Mouse (Mus musculus) embryo, embryonic 9.5 days (tissue): ENCODE data around the gene Efna3.

ENCODE experiments used
- DNase-seq: peaks from one replicate; pipeline ENCODE4 v3.0.0-alpha.2; 2017; ENCODE audit errors: extremely low spot score

The Efna3 gene

DNA sequence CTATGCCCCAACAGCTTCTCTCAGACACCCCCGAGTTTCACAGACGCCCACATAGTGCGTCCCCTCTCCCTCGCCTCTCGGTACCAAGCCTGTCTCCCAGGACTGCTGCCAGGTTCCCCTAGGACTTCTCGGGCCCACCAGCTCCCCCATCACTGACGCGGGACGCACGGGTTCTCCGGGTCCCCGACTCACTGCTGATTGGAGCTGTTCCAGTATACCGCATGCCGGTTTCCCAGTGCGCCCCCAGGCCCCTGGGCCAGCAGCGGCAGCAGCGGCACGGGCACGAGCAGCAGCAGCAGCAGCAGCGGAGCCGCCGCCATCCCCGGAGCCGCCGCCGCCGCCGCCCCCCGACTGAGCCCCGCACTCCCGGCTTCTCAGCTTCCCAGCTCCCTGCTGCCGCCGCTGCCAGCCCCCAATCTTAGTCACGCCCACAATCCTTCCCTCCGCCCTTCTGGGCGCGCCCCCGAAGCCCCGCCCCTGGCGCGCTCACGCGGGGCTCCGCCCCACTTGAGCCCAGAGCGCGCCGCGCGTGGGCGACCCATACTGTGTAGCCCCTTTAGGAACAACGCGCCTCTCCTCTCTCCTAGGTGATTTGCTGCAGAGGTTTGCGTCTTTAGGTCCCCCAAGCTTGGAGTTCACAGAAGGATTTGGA is at the start of gene Efna3:
Efna3 (minus strand) TSS at position 452 of the 652 bp plus-strand sequence.
- peak; percentile 85 for DNase-seq

DNA sequence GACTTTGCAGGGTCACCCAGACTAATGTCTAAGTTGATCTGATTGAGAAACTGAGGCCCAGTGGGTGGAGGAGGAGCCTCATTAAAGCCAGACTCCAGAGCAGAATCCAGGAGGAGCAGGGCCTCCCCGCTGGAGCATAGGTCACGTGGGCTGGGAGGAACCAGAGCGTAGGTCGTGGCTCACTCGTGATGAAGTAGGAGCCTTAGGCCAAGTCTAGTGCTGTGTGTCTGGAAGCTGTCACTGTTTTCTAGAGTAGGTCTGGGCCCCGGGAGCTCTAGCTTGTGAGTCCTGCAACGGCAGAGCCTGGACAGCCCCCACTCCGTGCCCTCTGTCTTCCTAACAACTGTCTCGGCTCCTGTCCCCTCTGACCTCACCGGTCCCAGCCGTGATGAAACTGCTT is 44.6 kb upstream of the Efna3 start:
- DNase-seq: no peak

DNA sequence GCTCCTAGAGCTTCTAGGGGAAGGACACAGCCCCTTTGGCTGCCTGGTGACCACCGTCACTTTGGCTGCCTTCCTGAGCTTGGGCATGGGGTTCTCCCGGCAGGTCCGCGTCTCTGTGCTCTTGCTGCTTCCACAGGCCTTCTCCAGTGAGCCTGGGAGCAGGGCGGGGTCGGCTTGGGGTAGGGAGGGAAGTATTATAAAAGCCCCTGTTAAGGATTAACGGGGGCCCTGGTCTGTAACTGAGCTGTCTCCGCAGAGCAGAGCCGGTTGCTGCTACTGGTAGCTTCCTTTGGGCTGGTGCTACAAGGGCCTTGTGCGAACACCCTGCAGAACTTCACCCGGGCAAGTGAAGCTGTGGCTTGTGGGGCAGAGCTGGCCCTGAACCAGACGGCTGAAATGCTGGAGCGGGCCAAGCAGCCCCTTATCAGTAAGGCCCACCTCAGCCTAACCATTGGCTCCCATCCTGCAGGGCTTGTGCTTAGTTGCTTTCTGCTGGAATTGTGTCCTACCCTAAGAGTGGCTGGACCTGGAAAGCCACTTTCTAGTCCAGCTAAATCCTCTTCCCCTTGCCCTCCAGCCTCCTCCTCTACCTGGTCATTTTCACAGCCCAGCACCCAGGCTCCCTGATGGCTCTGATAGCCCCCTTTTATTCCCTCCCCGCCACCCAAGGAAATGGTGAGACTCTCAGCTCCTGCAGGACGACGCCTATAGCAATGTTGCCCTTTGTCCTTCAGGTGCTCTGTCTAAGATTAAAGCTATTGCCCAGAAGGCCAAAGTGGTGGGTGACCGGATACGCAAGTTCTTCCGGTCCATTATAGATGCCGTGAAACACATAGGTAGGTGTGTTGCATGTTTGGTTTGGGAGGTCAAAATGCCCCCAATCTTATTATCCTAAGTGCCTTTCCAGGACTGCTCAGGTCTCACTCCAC is 43.0 kb upstream of the Efna3 start:
- DNase-seq: no peak

DNA sequence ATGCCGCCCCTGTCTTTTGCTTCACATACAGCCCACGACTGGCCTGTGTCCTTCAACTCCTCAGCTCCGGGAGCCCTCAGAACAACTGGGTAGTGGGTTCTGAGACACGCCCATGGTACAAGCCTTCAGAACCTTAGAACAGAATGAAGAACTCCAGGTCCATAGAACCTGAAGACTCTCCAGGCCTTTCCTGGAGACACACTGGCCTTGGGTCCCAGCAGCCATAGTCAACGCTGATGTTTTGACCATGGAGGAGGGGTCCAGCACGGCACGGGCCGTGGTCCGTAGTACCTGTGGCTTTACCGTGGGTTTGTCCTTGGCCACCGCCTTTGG is 42.4 kb upstream of the Efna3 start, which contains the start of gene Dcst1:
Dcst1 (minus strand) TSS at position 101 of the 333 bp plus-strand sequence.
- DNase-seq: no peak

GRCm38 (mm10) chr3:89364631-89365030 is 41.9 kb upstream of the Efna3 start:
- no peak for DNase-seq

- no peak for DNase-seq
Observed at GRCm38 (mm10) chr3:89361675-89362074, 38.9 kb upstream of the Efna3 start, which contains the start of gene Dcst2. TSS of gene Dcst2 (plus strand) at chr3:89361975.

DNA sequence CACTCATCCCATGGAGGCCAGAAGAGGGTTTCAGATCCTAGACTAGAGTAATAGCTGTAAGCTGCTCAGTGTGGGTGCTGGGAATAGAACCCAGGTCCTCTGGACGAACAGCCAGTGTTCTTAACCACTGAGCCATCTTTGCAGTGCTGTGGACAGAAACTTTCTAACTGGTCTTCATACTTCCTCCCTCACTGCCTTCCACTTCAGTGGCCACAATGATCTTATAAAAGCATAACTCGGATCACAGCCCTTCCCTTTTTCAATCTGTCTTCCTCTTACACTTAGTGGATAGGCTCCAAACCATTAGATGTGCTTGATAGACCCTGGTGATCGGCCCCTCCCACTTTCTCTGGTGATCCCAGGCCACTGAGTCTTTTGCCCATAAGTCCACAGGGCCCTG is 37.5 kb upstream of the Efna3 start:
- DNase-seq: no peak

- no peak for DNase-seq
Observed at GRCm38 (mm10) chr3:89359630-89360029, 36.9 kb upstream of the Efna3 start.

DNA sequence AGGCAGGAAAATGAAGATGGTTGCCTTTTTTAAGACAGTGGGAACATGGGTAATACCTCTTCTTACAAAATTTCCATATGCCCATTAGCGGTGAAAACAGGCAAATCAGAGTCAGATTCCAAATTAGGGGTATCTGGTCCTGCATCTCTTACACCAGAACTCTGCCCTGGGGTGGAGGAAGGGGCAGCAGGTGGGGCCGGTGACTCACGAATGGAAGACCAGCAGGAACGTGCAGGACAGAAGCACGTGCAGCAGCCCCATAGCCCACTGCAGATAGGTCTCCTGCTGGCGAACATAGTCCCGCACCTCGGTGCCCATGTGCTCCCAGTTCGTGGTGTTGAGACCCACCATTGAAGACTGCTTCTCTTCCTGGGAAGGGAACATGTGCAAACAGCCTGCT is 33.3 kb upstream of the Efna3 start:
- DNase-seq: no peak

- no peak for DNase-seq
Observed at GRCm38 (mm10) chr3:89355512-89355902, 32.7 kb upstream of the Efna3 start.

DNA sequence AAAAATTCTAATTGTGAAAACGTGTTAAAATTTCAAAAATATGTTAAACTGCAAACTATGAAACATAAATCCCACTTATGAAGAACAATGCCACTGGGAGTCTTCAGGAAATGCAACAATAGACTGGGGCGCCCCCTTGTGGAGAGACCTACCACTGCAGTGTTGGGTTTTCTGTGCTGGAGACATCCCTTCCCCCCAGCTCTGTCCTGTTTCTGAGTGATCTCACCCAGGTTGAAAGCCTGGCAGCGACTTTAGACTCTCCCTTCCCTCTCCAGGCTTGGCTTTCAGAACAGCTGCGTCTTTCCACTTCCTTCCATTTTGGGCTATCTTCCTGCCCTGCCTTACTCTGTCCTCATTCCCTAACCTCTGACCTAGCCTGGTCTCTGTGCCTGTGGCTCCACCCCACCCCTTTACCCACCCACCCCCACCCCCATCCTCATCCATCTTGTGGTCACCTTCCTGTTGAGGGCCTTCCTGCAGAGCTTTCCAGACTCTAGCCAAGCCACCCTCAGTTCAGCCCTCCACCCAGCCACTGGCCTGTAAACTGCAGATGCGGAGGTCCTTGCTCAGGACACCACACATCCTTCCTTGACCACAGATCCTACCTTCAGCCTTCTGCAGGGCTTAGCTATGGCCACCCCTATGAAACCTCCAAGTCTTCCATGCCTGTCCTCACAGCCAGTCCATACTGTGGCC is 32.2 kb upstream of the Efna3 start:
- DNase-seq: peak; percentile 85

DNA sequence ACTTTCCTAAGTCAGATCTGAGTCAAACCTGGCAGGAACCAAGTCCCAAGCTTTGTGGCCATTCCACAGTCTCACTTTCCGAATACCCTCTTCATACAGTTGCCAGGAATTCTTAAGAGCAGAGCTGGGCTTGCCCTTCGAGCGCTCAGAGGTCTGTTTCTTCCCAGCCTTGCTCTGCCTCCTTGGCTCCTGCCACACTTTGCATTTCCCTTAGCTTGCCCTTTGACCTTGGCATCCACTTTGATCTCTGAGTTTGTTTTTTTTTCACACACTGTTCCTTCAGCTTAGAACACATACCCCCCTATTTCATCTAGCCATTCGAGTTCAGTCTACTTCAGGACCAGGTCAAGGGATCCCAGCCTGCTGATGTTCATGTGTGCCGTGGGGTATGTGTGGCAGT is 28.5 kb upstream of the Efna3 start:
- DNase-seq: no peak

DNA sequence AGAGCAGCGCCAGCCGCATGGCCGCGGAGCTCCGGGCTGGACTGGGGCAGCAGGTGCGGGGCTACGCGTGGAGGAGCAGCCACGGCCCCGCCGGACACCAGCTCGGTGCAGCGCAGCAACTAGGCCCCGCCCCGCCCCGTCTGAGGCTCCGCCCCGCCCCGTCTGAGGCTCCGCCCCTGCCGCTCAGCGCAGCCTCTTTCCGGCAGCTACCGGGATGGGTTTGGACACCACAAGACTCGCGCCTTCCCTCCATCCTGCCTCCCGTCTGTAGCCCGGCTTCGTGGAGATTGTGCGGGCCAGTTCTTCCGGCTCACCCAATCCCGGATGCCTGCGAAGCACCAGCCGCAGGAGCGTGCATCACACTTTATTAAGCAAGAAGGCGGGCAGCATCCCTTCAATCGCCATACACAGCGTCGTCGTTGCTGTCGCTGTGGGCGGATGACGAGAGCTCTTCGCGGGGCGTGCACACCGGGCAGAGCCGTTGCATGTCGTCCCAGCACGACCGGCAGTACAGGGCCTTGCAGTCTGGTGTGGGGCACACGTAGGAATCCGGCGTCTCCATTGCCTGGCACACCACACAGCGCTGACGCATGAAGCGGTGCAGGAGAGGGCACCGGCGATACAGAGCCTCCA is 27.2 kb upstream of the Efna3 start, which contains the start of gene Adam15:
Adam15 (minus strand) TSS at position 128 of the 633 bp plus-strand sequence.
- DNase-seq: peak; percentile 95

DNA sequence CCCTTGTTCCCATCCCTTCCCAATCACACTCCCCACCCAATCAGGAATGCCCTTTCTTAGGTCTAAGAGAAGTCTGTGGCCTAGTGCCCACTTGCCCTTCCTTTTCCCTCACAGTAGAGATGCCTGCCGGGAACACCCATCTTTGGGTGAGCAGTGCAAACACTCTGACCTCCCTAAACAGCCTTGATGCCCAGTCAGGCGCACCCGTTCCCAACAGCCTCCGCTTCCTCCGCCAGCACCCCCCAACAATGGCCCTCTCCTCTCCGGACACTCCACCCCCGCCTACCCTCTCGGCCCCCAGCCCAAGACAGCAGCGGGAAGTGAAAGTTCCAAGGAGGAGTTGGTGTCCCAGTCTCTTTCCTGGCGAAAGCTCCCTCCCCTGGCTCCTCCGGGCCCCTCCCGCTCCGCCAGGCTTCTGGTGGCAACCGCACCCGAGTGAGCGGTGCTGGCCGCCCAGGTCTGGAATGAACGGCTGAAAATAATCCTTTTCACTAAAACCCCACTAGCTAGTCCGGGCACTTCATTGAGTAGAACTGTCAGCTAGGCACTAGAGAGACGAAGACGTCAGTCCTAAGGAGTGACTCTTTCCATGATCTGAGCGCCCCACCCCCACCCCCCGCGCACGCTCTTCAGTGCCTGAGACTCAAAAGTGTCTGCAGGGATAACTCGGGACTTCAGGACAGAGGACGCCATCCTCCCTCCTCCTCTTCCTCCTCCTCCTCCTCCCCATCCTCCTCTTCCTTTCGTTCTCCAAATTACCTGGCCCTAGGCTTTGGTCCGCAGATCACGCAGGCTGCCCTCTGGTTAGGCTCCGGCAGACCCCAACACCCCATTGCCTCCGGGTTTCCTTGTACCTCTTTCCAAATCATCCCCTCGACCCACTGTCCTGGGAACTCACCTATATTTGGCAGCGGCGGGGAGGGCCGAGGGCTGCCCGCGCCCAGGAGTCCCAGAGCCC is 26.4 kb upstream of the Efna3 start:
- DNase-seq: peak; percentile 30

DNA sequence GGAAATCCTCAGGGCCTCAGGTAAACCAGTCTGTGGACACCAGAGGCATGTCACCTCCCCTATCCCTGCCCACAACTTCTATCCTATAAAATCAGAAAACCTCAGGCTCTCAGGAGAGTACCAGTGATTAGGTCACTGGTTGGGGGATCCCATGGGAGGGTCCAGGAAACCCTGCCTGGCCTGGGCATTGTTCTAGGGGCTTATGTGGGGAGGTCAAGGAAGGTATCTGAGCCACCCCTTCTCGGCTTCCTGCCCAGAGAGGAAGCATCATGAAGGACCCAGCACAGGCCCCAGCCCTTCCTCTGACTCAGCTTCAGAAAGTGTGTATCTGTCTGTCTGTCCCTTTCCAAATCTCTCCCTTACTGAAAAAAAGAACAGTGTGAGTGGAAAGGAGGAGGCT is 25.2 kb upstream of the Efna3 start:
- DNase-seq: no peak

GRCm38 (mm10) chr3:89346815-89347540 is 24.2 kb upstream of the Efna3 start:
- DNase-seq: no peak

- no peak for DNase-seq
Observed at GRCm38 (mm10) chr3:89343279-89343678, 20.5 kb upstream of the Efna3 start.

DNA sequence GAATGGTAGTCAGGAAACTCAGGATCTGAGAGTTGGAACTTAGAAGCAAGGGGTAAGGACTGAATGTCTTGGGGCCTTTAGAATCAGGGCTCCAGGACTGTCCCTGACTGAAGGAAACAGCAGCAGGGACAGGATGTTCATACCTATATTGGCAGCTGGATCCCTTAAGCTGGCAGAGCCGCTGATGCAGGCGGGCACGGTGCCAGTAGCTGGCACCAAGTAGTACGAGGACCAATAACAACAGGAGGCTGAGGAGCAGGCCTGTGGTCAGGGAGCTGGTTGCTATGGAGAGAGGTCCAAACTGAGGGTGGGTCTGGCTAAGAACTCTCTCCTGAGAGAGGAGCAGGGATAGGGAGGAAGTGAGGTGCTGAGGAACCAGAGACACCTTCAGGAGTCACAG is 19.0 kb upstream of the Efna3 start:
- no peak for DNase-seq

DNA sequence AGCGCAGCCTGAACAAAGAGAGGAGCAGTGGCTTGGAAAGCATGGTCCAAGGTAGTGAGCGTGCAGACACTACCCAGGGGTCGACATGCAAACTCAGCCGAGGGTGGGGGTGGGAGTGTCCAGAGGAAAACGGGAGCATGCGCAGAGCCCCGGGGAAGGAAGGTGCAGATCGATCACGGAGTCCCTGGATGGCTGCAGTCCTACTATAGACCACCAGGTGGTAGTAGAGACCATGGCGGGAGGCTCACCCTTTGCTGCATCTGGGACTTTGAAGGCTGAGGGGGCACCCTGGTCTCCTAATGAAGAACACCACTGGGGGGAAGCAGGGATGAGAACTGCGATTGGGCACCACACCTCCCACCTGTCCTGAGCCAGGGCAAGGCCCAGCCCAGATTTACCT is 17.7 kb upstream of the Efna3 start:
- peak; percentile 91 for DNase-seq

GRCm38 (mm10) chr3:89339416-89339815 is 16.7 kb upstream of the Efna3 start:
- DNase-seq: peak; percentile 88
